Mouse (Mus musculus) MEL (cell line): ENCODE results near the gene Vav2.

Source experiments
- CHD2 ChIP-seq: IDR thresholded peaks from 2 replicates; pipeline ENCODE4 v1.6.1; 2011; ENCODE audit warnings: low read length, improper control_type of control experiment
- CTCF ChIP-seq, 3 experiments: IDR thresholded peaks in 2 of 3; conservative IDR thresholded peaks in 1 of 3; 2 replicates each; pipeline ENCODE4 v1.5.1; 2011 to 2012; ENCODE audit warnings: low read length in 3 of 3, low read depth in 2 of 3, mild to moderate bottlenecking in 2 of 3, improper control_type of control experiment in 1 of 3, inconsistent platforms in 1 of 3, mixed read lengths in 1 of 3, moderate library complexity in 1 of 3; ENCODE audit not compliant: control insufficient read depth in 1 of 3, insufficient read depth in 1 of 3, poor library complexity in 1 of 3, severe bottlenecking in 1 of 3
- ELF1 ChIP-seq: IDR thresholded peaks from 2 replicates; pipeline ENCODE4 v1.6.1; 2014; ENCODE audit warnings: low read depth, mild to moderate bottlenecking, inconsistent platforms, low read length, improper control_type of control experiment, moderate library complexity
- JUND ChIP-seq: IDR thresholded peaks from 2 replicates; pipeline ENCODE4 v1.6.1; 2011; ENCODE audit warnings: low read depth, mild to moderate bottlenecking, improper control_type of control experiment, low read length
- KAT2A ChIP-seq: conservative IDR thresholded peaks from 2 replicates; pipeline ENCODE4 v1.6.1; 2012; ENCODE audit warnings: low read depth, low read length, improper control_type of control experiment, inconsistent platforms
- MEF2A ChIP-seq: IDR thresholded peaks from 2 replicates; pipeline ENCODE4 v1.6.1; 2014; ENCODE audit warnings: low read depth, mild to moderate bottlenecking, inconsistent platforms, low read length, improper control_type of control experiment; ENCODE audit not compliant: poor library complexity, insufficient replicate concordance, severe bottlenecking; ENCODE audit errors: extremely low read depth
- MXI1 ChIP-seq: IDR thresholded peaks from 2 replicates; pipeline ENCODE4 v1.6.1; 2011; ENCODE audit warnings: mild to moderate bottlenecking, low read depth, low read length, improper control_type of control experiment
- MYB ChIP-seq: IDR thresholded peaks from 2 replicates; pipeline ENCODE4 v1.6.1; 2011; ENCODE audit warnings: mild to moderate bottlenecking, low read depth, low read length, improper control_type of control experiment
- POLR2A ChIP-seq, 2 experiments: IDR thresholded peaks; 2 replicates each; pipeline ENCODE4 v1.6.1; 2011 to 2012; ENCODE audit warnings: low read length in 2 of 2, mild to moderate bottlenecking in 2 of 2, control low read depth in 1 of 2, improper control_type of control experiment in 1 of 2, low read depth in 1 of 2, moderate library complexity in 1 of 2; ENCODE audit not compliant: control insufficient read depth in 1 of 2, insufficient read depth in 1 of 2, poor library complexity in 1 of 2
- POLR2AphosphoS2 ChIP-seq: IDR thresholded peaks from 2 replicates; pipeline ENCODE4 v1.6.1; 2011; ENCODE audit warnings: low read length, improper control_type of control experiment
- RCOR1 ChIP-seq: IDR thresholded peaks from 2 replicates; pipeline ENCODE4 v1.6.1; 2012; ENCODE audit warnings: low read depth, mild to moderate bottlenecking, inconsistent platforms, low read length, improper control_type of control experiment
- ZNF384 ChIP-seq: IDR thresholded peaks from 2 replicates; pipeline ENCODE4 v1.6.1; 2012; ENCODE audit warnings: low read depth, mild to moderate bottlenecking, inconsistent platforms, low read length, improper control_type of control experiment

- TF ChIP-seq JUND (no peak), CTCF (IDR thresholded peaks at IDR 0.05 in 2 of 3, conservative IDR thresholded peaks at IDR 0.05 in 1 of 3; ENCODE audit: control insufficient read depth in 1 of 3, insufficient read depth in 1 of 3, low read depth in 2 of 3, low read length in 3 of 3, poor library complexity in 1 of 3, severe bottlenecking in 1 of 3) (no peak), POLR2A (IDR thresholded peaks at IDR 0.05; ENCODE audit: control insufficient read depth in 1 of 2, insufficient read depth in 1 of 2, low read depth in 1 of 2, low read length in 2 of 2, poor library complexity in 1 of 2) (no peak), ZNF384 (no peak), MXI1 (no peak), RCOR1 (no peak), POLR2AphosphoS2 (no peak), KAT2A (no peak), ELF1 (no peak), MYB (no peak), MEF2A (no peak), CHD2 (no peak)
Measured at GRCm38 (mm10) chr2:27381254-27381653, 45.6 kb downstream of the Vav2 start.
